Mouse (Mus musculus) liver, postnatal 0 days (tissue): ENCODE measurements around the gene Tdrd9.

Experiments
- CTCF ChIP-seq: sonication (generic); IDR thresholded peaks from 2 replicates; pipeline ENCODE4 v1.5.1; 2016; ENCODE audit warnings: antibody characterized with exemption, low read depth
- EP300 ChIP-seq: IDR thresholded peaks from 2 replicates; pipeline ENCODE4 v1.6.1; 2016; ENCODE audit warnings: antibody characterized with exemption, low read depth, mild to moderate bottlenecking

GRCm38 (mm10) chr12:111970085-111970484 lies 1.3 kb upstream of the Tdrd9 start:
- TF ChIP-seq CTCF (no peak), EP300 (no peak)
